Mouse (Mus musculus) small intestine, adult 2 months (tissue): Measurements from ENCODE around the gene Sass6.

Experiments used
- CTCF ChIP-seq: fragments of 200-500 bp; IDR thresholded peaks from 2 replicates; pipeline ENCODE4 v1.5.1; 2012; ENCODE audit warnings: low read depth, mild to moderate bottlenecking, control low read depth, inconsistent platforms, low read length, moderate library complexity, mixed read lengths; ENCODE audit not compliant: insufficient replicate concordance, insufficient read length; ENCODE audit errors: extremely low read depth
- POLR2A ChIP-seq: fragments of 200-500 bp; IDR thresholded peaks from 2 replicates; pipeline ENCODE4 v1.6.1; 2012; ENCODE audit warnings: low read depth, mild to moderate bottlenecking, control low read depth, inconsistent platforms, low read length, moderate library complexity

DNA sequence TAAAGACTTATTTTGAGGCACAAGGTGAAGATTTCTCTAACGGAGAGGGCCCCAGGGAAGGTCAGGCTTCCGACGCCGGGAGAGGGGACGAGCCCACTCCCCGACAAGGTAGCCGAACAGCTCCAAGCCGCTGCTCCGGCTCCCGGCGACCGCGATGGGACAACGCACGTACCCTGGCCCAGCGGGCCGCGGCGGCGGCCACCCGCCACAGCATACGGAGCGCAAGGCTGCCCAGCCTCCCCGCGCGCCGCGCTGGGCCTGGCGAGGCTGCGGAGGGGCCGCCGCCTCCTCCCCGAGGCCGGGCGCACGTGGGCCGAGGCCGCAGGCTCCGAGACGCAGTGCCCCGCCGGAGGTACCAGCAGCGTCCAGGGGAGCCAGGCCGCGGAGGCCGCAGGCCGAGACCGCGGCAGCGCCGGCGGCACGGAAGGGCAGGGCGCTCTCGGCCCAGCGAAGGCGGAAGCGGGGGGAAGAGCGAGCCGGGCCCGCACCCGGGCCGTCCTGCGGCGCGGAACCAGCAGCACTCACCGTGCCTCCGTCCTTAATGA lies 67.2 kb downstream of the Sass6 start:
- TF ChIP-seq CTCF (no peak), POLR2A (no peak)
